Mouse (Mus musculus) midbrain, embryonic 16.5 days (tissue): ENCODE results near the gene Rpl41. TPM values are rescaled to one million over a fixed set of nuclear protein-coding genes. Genes with fewer than 3 reads are reported as not detected.
"Not testable (repeated sequence)": the region's sequence is repeated elsewhere in the genome, so short reads cannot be mapped to it uniquely, and the experiment has no call there.

Experiments used
- ATAC-seq: fragments of 200-750 bp; cut with Nextera tagmentation; 2 replicates; pipeline ENCODE4 v1.8.0; 2017; ENCODE audit warnings: moderate TSS enrichment
- H3K27ac ChIP-seq: fragments of 300-500 bp; sonication (generic); 2 replicates; pipeline ENCODE4 v1.5.1; 2014; ENCODE audit warnings: mild to moderate bottlenecking, low read length, mixed read lengths
- H3K27me3 ChIP-seq: fragments of 300-500 bp; sonication (generic); 2 replicates; pipeline ENCODE4 v1.6.1; 2014; ENCODE audit warnings: low read depth, low read length, mixed read lengths; ENCODE audit not compliant: control insufficient read depth, insufficient read depth
- H3K36me3 ChIP-seq: fragments of 300-500 bp; sonication (generic); 2 replicates; pipeline ENCODE4 v1.6.1; 2014; ENCODE audit warnings: mild to moderate bottlenecking, low read length, moderate library complexity, mixed read lengths; ENCODE audit not compliant: control insufficient read depth, insufficient read depth
- H3K4me1 ChIP-seq: fragments of 300-500 bp; sonication (generic); 2 replicates; pipeline ENCODE4 v1.6.1; 2014; ENCODE audit warnings: mild to moderate bottlenecking, low read length, mixed read lengths; ENCODE audit not compliant: control insufficient read depth, insufficient read depth
- H3K4me2 ChIP-seq: fragments of 300-500 bp; sonication (generic); 2 replicates; pipeline ENCODE4 v1.6.1; 2014; ENCODE audit warnings: mild to moderate bottlenecking, low read length, mixed read lengths
- H3K4me3 ChIP-seq: fragments of 300-500 bp; sonication (generic); 2 replicates; pipeline ENCODE4 v1.5.1; 2014; ENCODE audit warnings: low read depth, mild to moderate bottlenecking, low read length, moderate library complexity, mixed read lengths
- H3K9ac ChIP-seq: fragments of 300-500 bp; sonication (generic); 2 replicates; pipeline ENCODE4 v1.6.1; 2014; ENCODE audit warnings: low read depth, low read length, mixed read lengths
- H3K9me3 ChIP-seq: fragments of 300-500 bp; sonication (generic); replicated peaks from 2 replicates; pipeline ENCODE4 v1.6.1; 2014; ENCODE audit warnings: mild to moderate bottlenecking, low read length, mixed read lengths; ENCODE audit not compliant: control insufficient read depth, poor library complexity, severe bottlenecking
- WGBS: fragments of 180-500 bp; shearing (Covaris S2); extraction: QIAGEN DNeasy Blood & Tissue Kit; methylation state at CpG from one replicate; pipeline ENCODE4 v1.1.7; 2014; 5-methylcytosine and 5-hydroxymethylcytosine counted together
- polyA plus RNA-seq: library from polyadenylated mRNA; unstranded; fragments of >200 nt; fragmentation: Nextera tagmentation; extraction: Ambion mirVana; gene quantifications from 2 replicates; pipeline ENCODE4 v1.2.1, GENCODE M21; 2015

The Rpl41 gene
- polyA plus RNA-seq, 1 experiment from 2014 or later = 1,924 TPM

GRCm38 (mm10) chr10:128565788-128566531 lies 16.9 kb upstream of the Rpl41 start, which contains the start of gene Pa2g4:
Gene Pa2g4 (minus strand): TSS chr10:128565987.
- under 1% methylated on average over 57 of the region's 58 CpGs for WGBS
- Histone ChIP-seq H3K9me3 (no peaks in the 10 kb centered on the region), H3K9ac (peak within 1 kb of the TSS; percentile 95)

DNA sequence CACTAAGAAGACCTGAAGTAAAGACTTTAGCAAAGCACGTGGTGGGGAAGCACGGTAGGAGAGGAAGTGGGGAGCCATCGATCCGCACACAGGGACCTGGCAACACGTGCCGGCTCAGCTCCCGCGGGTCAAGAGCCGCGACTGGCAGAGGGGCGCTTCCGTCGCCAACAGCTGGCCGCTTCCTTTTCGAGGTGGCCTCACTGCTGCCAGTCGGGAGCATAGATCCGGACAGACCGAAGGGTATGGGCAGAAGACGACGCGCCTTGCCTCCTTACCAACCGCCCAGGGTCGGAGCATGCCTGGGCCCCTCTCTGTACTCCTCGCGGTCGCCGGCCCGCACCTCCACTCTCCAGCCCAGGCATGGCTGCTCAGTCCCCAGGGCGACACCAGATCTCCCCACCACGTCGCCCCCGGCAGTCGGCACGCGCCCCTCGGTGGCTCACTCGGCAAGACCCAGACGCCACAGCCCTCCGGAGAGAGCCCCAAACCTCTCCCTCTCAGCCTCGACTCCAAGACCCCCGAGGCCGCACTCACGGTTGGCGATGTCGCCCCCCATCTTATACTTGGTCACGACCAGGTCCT lies 16.2 kb upstream of the Rpl41 start:
- no peaks in the 10 kb centered on the region for H3K27me3 ChIP-seq
- H3K9ac ChIP-seq = peak overlapping the region; percentile 95
- no peaks in the 10 kb centered on the region for H3K9me3 ChIP-seq
- ATAC-seq = peak; percentile 60
- peaks cover 12% of the 10 kb centered on the region for H3K4me1 ChIP-seq
- H3K36me3 ChIP-seq = peaks cover 11% of the 10 kb centered on the region
- peak overlapping the region; percentile 91 for H3K4me2 ChIP-seq
- peak overlapping the region; percentile 93 for H3K4me3 ChIP-seq
- 0% methylated on average over 46 of the region's 46 CpGs for WGBS
- H3K27ac ChIP-seq = peak overlapping the region; percentile 88

More at GRCm38 (mm10) chr10:128565788-128566531, 16.9 kb upstream of the Rpl41 start, which contains the start of gene Pa2g4:
- ATAC-seq = peak; percentile 99
- H3K27ac ChIP-seq = peak within 1 kb of the TSS; percentile 92
- peaks cover 12% of the 10 kb centered on the region for H3K4me1 ChIP-seq
- peak within 1 kb of the TSS; percentile 91 for H3K4me2 ChIP-seq
- no peaks in the 10 kb centered on the region for H3K27me3 ChIP-seq
- peak within 1 kb of the TSS; percentile 93 for H3K4me3 ChIP-seq
- 0 out of 2 replicates have a peak, but pooled peaks cover 6% of the 10 kb centered on the region for H3K36me3 ChIP-seq

GRCm38 (mm10) chr10:128563544-128563943 lies 14.4 kb upstream of the Rpl41 start:
- H3K27me3 ChIP-seq = no peaks in the 10 kb centered on the region
- H3K4me3 ChIP-seq = no peak overlapping the region
- no peak overlapping the region for H3K27ac ChIP-seq
- no peak for ATAC-seq
- no peaks in the 10 kb centered on the region for H3K9me3 ChIP-seq
- 91% methylated on average over 6 of the region's 6 CpGs for WGBS
- no peak overlapping the region for H3K4me2 ChIP-seq
- H3K4me1 ChIP-seq = peaks cover 12% of the 10 kb centered on the region
- no peak overlapping the region for H3K9ac ChIP-seq
- H3K36me3 ChIP-seq = peaks cover 26% of the 10 kb centered on the region

DNA sequence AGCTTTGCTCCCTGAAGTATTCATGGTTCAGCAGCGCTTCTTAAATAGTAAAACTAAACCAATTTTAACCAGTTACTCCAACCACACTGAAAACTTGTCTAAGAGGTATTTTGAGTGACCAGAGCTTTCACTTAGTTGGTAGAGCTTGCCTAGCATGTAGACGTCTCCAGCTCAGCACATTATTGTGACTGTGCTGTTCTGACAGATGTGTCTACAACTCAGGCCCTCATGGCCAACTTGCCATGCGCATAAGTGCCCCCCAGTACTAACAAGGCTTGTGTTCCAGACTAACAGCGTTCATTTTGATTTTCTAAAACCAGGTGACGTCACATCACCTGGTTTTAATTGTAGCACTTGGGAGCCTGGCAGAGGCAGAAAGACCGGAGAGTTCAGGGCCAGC lies 7.9 kb upstream of the Rpl41 start:
- Histone ChIP-seq H3K9ac (no peak overlapping the region), H3K4me1 (no peaks in the 10 kb centered on the region), H3K9me3 (no peaks in the 10 kb centered on the region), H3K27ac (no peak overlapping the region), H3K36me3 (peaks cover 29% of the 10 kb centered on the region), H3K27me3 (no peaks in the 10 kb centered on the region), H3K4me3 (no peak overlapping the region), H3K4me2 (no peak overlapping the region)
- 90% methylated on average over 6 of the region's 6 CpGs for WGBS
- ATAC-seq = no peak

- Histone ChIP-seq H3K27ac (no peak overlapping the region), H3K36me3 (peaks cover 24% of the 10 kb centered on the region), H3K4me3 (no peak overlapping the region), H3K4me2 (no peak overlapping the region), H3K27me3 (no peaks in the 10 kb centered on the region), H3K9me3 (no peaks in the 10 kb centered on the region), H3K4me1 (no peaks in the 10 kb centered on the region), H3K9ac (no peak overlapping the region)
- no peak for ATAC-seq
These were observed 7.2 kb upstream of the Rpl41 start for GRCm38 (mm10) chr10:128556286-128556685.

GRCm38 (mm10) chr10:128555567-128555966 lies 6.5 kb upstream of the Rpl41 start:
- not testable (repeated sequence) for ATAC-seq, H3K9me3 ChIP-seq, H3K27ac ChIP-seq, H3K4me3 ChIP-seq, H3K4me2 ChIP-seq, H3K4me1 ChIP-seq, H3K27me3 ChIP-seq, H3K9ac ChIP-seq
- H3K36me3 ChIP-seq = peaks cover 22% of the 10 kb centered on the region
- 94% methylated on average over 1 of the region's 1 CpGs for WGBS

DNA sequence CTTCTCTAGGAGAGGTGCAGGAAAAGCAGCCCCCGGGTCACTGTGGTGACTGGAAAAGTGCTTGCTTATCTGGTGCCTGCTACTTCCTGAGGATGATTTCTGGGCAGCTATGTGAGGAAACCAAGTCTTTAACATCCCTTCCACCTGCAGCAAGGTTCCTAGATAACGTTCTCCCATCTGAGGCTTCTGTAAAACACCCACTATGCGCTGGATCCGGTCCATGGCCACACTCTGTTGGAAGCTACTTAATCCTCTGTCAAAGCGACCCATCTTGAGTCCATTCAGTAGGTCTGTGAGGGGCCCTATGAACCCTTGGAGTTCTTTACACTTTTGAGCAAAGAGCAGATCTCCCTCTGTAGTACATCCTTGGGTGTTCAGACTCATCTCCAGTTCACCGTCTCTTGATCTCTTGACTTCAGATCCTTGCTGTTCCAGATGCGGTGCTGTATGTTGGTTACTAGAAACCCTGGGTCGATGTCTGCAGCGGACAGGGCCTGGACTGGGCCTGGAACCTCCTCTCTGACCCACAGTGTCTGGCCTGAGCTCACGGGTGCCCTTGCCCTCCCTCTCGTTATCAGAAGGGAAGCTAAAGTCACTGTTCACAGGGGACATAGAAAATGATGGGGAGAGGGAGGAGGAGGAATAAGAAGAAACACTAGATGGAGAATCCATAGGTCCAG lies 1.2 kb upstream of the Rpl41 start:
- not testable (repeated sequence) for H3K27me3 ChIP-seq, H3K4me1 ChIP-seq, H3K4me2 ChIP-seq, H3K36me3 ChIP-seq, H3K9me3 ChIP-seq, H3K9ac ChIP-seq, ATAC-seq, H3K4me3 ChIP-seq
- H3K27ac ChIP-seq = peak overlapping the region; percentile 69
- 88% methylated on average over 11 of the region's 11 CpGs for WGBS

DNA sequence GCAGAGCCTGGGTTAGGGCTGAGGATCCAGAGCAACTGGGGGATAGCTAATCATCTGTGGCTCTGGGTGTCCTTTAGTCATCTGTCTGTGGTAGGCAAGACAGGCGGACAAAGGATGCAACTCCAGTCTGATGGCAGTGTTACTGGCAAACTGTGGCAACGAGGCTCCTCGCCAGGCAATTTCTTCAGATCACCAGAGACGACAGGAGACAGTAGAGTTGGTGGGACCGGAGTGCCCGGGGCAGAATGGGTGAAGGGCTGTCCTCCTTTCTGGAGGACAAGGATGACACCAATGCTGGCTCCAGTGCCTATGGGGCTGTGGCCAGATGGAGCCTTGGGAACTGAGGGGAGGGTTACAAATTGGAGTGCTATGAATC lies 565 bp upstream of the Rpl41 start:
- not testable (repeated sequence) for H3K4me1 ChIP-seq, H3K36me3 ChIP-seq, H3K4me3 ChIP-seq, H3K9ac ChIP-seq, H3K9me3 ChIP-seq, ATAC-seq, H3K27me3 ChIP-seq
- peak overlapping the region; percentile 69 for H3K27ac ChIP-seq
- 62% methylated on average over 6 of the region's 6 CpGs for WGBS
- H3K4me2 ChIP-seq = 0 out of 2 replicates have a peak overlapping the region, but pooled peaks have one; percentile 14
